Mouse (Mus musculus) lung, adult 2 months (tissue): ENCODE measurements around the gene Fgd5. TPM values are rescaled to one million over a fixed set of nuclear protein-coding genes. Genes with fewer than 3 reads are reported as not detected.

ENCODE experiments used
- DNase-seq: peaks from one replicate; pipeline ENCODE4 v3.0.0; 2022
- H3K4me1 ChIP-seq: fragments of 200-500 bp; 2 replicates; pipeline ENCODE4 v1.6.1; 2011; ENCODE audit warnings: low read length; ENCODE audit not compliant: control insufficient read depth, insufficient read depth
- H3K4me3 ChIP-seq: fragments of 200-500 bp; replicated peaks from 2 replicates; pipeline ENCODE3; 2011; ENCODE audit warnings: low read depth, mild to moderate bottlenecking, control low read depth, low read length; ENCODE audit errors: extremely low read depth
- CTCF ChIP-seq: fragments of 200-500 bp; IDR thresholded peaks from 2 replicates; pipeline ENCODE4 v1.5.1; 2011; ENCODE audit warnings: mild to moderate bottlenecking, low read length, control low read depth; ENCODE audit not compliant: insufficient read depth
- POLR2A ChIP-seq: fragments of 200-500 bp; IDR thresholded peaks from 2 replicates; pipeline ENCODE4 v1.6.1; 2011; ENCODE audit warnings: low read depth, mild to moderate bottlenecking, control low read depth, low read length, borderline replicate concordance; ENCODE audit errors: extremely low read depth
- WGBS: fragments of 180-500 bp; shearing (Covaris S2); methylation state at CpG from one replicate; pipeline ENCODE4 v1.1.7; 2018; 5-methylcytosine and 5-hydroxymethylcytosine counted together
- polyA plus RNA-seq: library from polyadenylated mRNA; depleted of rRNA; stranded (reverse); fragments of >200 nt; gene quantifications from 2 replicates; pipeline ENCODE4 v1.2.3, GENCODE M21; 2012

Gene Fgd5
- polyA plus RNA-seq, 1 experiment: 32.6 TPM

GRCm38 (mm10) chr6:92004806-92005205, 26.1 kb downstream of the Fgd5 start:
- WGBS: 74% methylated on average over 3 of the region's 3 CpGs
- TF ChIP-seq CTCF: no peak
- TF ChIP-seq POLR2A: no peak
- peaks cover 5% of the 10 kb centered on the region for H3K4me1 ChIP-seq
- no peak for DNase-seq
- H3K4me3 ChIP-seq: no peak overlapping the region

GRCm38 (mm10) chr6:92010895-92011294, 32.2 kb downstream of the Fgd5 start:
- 54% methylated on average over 2 of the region's 2 CpGs for WGBS
- no peak overlapping the region for H3K4me3 ChIP-seq
- TF ChIP-seq CTCF (no peak), POLR2A (no peak)
- DNase-seq: no peak
- H3K4me1 ChIP-seq: peaks cover 11% of the 10 kb centered on the region

- Histone ChIP-seq H3K4me1 (peaks cover 11% of the 10 kb centered on the region), H3K4me3 (no peak overlapping the region)
- TF ChIP-seq CTCF (no peak), POLR2A (no peak)
- WGBS: 43% methylated on average over 5 of the region's 5 CpGs
- no peak for DNase-seq
Observed at GRCm38 (mm10) chr6:92012413-92012812, 33.7 kb downstream of the Fgd5 start.

- TF ChIP-seq POLR2A: no peak
- TF ChIP-seq CTCF: no peak
- 79% methylated on average over 6 of the region's 6 CpGs for WGBS
- no peak for DNase-seq
- Histone ChIP-seq H3K4me1 (peaks cover 13% of the 10 kb centered on the region), H3K4me3 (no peak overlapping the region)
Observed at GRCm38 (mm10) chr6:92013035-92013434, 34.4 kb downstream of the Fgd5 start.

- TF ChIP-seq POLR2A (no peak), CTCF (no peak)
- no peak for DNase-seq
- peaks cover 13% of the 10 kb centered on the region for H3K4me1 ChIP-seq
- 44% methylated on average over 3 of the region's 3 CpGs for WGBS
- H3K4me3 ChIP-seq: no peak overlapping the region
Observed at GRCm38 (mm10) chr6:92013620-92014019, 34.9 kb downstream of the Fgd5 start.

GRCm38 (mm10) chr6:92014936-92015335, 36.3 kb downstream of the Fgd5 start:
- Histone ChIP-seq H3K4me3 (no peak overlapping the region), H3K4me1 (peaks cover 16% of the 10 kb centered on the region)
- no peak for TF ChIP-seq CTCF
- no peak for TF ChIP-seq POLR2A
- 42% methylated on average over 7 of the region's 7 CpGs for WGBS
- DNase-seq: peak; percentile 21

GRCm38 (mm10) chr6:92015848-92016247, 37.2 kb downstream of the Fgd5 start:
- H3K4me1 ChIP-seq: peaks cover 16% of the 10 kb centered on the region
- WGBS: 81% methylated on average over 5 of the region's 5 CpGs
- DNase-seq: no peak
- no peak overlapping the region for H3K4me3 ChIP-seq
- TF ChIP-seq POLR2A: no peak
- TF ChIP-seq CTCF: no peak

- TF ChIP-seq CTCF (no peak), POLR2A (no peak)
Observed at GRCm38 (mm10) chr6:92016738-92017137, 38.1 kb downstream of the Fgd5 start.

GRCm38 (mm10) chr6:92018421-92018820, 39.7 kb downstream of the Fgd5 start:
- no peak for DNase-seq
- H3K4me3 ChIP-seq: no peak overlapping the region
- H3K4me1 ChIP-seq: peaks cover 14% of the 10 kb centered on the region
- TF ChIP-seq CTCF (no peak), POLR2A (no peak)
- 44% methylated on average over 6 of the region's 6 CpGs for WGBS

More at GRCm38 (mm10) chr6:92016738-92017137, 38.1 kb downstream of the Fgd5 start:
- 73% methylated on average over 6 of the region's 6 CpGs for WGBS
- H3K4me1 ChIP-seq: peaks cover 16% of the 10 kb centered on the region
- DNase-seq: no peak
- no peak overlapping the region for H3K4me3 ChIP-seq

GRCm38 (mm10) chr6:92021061-92021460, 42.4 kb downstream of the Fgd5 start:
- TF ChIP-seq CTCF (no peak), POLR2A (no peak)
- peaks cover 5% of the 10 kb centered on the region; the same call in 1 of the 2 replicates for H3K4me1 ChIP-seq
- no peak for DNase-seq
- WGBS: 79% methylated on average over 9 of the region's 9 CpGs
- H3K4me3 ChIP-seq: no peak overlapping the region
